Mouse (Mus musculus) telencephalon, adult 2 months (tissue): ENCODE measurements around the gene Erc1.

ENCODE experiments used
- DNase-seq: peaks from one replicate; pipeline ENCODE4 v3.0.0-alpha.2; 2011; ENCODE audit warnings: low read depth, low spot score

Erc1 gene

GRCm38 (mm10) chr6:119587897-119588296 is 260.1 kb downstream of the Erc1 start:
- DNase-seq = no peak

- no peak for DNase-seq
Observed at GRCm38 (mm10) chr6:119587454-119587853, 260.5 kb downstream of the Erc1 start.

- DNase-seq = peak; percentile 54
Observed at GRCm38 (mm10) chr6:119585652-119586375, 262.2 kb downstream of the Erc1 start.

- DNase-seq = no peak
Observed at GRCm38 (mm10) chr6:119584061-119584460, 263.9 kb downstream of the Erc1 start.

GRCm38 (mm10) chr6:119583165-119583564 is 264.8 kb downstream of the Erc1 start:
- DNase-seq = no peak

- DNase-seq = no peak
Observed at GRCm38 (mm10) chr6:119576706-119577105, 271.3 kb downstream of the Erc1 start.

GRCm38 (mm10) chr6:119575331-119575730 is 272.6 kb downstream of the Erc1 start:
- DNase-seq = no peak

- no peak for DNase-seq
Observed at GRCm38 (mm10) chr6:119572296-119572695, 275.7 kb downstream of the Erc1 start.

GRCm38 (mm10) chr6:119570797-119571196 is 277.2 kb downstream of the Erc1 start:
- no peak for DNase-seq

- DNase-seq = no peak
Observed at GRCm38 (mm10) chr6:119568339-119568738, 279.6 kb downstream of the Erc1 start.

- DNase-seq = no peak
Observed at GRCm38 (mm10) chr6:119565451-119566379, 282.3 kb downstream of the Erc1 start.

GRCm38 (mm10) chr6:119562558-119562957 is 285.4 kb downstream of the Erc1 start:
- no peak for DNase-seq

- DNase-seq = no peak
Observed at GRCm38 (mm10) chr6:119558855-119559254, 289.1 kb downstream of the Erc1 start.

- DNase-seq = no peak
Observed at GRCm38 (mm10) chr6:119554439-119554838, 293.5 kb downstream of the Erc1 start.

- DNase-seq = no peak
Observed at GRCm38 (mm10) chr6:119544518-119544864, 303.5 kb downstream of the Erc1 start.

GRCm38 (mm10) chr6:119543803-119544517 is 304.0 kb downstream of the Erc1 start, which contains the start of gene Wnt5b:
Gene Wnt5b, minus strand, starts transcription at chr6:119544347.
- DNase-seq = no peak

- DNase-seq = no peak
Observed at GRCm38 (mm10) chr6:119543456-119543802, 304.5 kb downstream of the Erc1 start.

GRCm38 (mm10) chr6:119535867-119536266 is 312.1 kb downstream of the Erc1 start:
- no peak for DNase-seq

GRCm38 (mm10) chr6:119533170-119533709 is 314.7 kb downstream of the Erc1 start:
- no peak for DNase-seq

GRCm38 (mm10) chr6:119529659-119530058 is 318.3 kb downstream of the Erc1 start:
- no peak for DNase-seq

- no peak for DNase-seq
Observed at GRCm38 (mm10) chr6:119526498-119526897, 321.5 kb downstream of the Erc1 start.

- DNase-seq = peak; percentile 19
Observed at GRCm38 (mm10) chr6:119521931-119522391, 326.0 kb downstream of the Erc1 start.
